Mouse (Mus musculus) bone marrow, adult 2 months (tissue): ENCODE measurements around the gene Ust.

ENCODE experiments used
- CTCF ChIP-seq: fragments of 200-500 bp; IDR thresholded peaks from 2 replicates; pipeline ENCODE4 v1.5.1; 2011; ENCODE audit warnings: low read length, control low read depth; ENCODE audit not compliant: control insufficient read depth, insufficient read depth
- POLR2A ChIP-seq: fragments of 200-500 bp; IDR thresholded peaks from 2 replicates; pipeline ENCODE4 v1.6.1; 2011; ENCODE audit warnings: low read depth, mild to moderate bottlenecking, control low read depth, low read length, borderline replicate concordance; ENCODE audit not compliant: control insufficient read depth

- TF ChIP-seq CTCF (no peak), POLR2A (no peak)
These were observed 148.6 kb downstream of the Ust start for GRCm38 (mm10) chr10:8369894-8370500.
